ENCODE assay signal across 11 mouse cellular contexts in genomic region chr13:119648891-119649698, GRCm38 (mm10). TPM values are rescaled to one million over a fixed set of nuclear protein-coding genes. Genes with fewer than 3 reads are reported as not detected.
DNase-seq lines count a peak whose midpoint lies in the region; ATAC-seq and TF ChIP-seq lines count a peak whose summit lies in the region.
"Had no signal": no experiment of that assay in that cellular context is flagged by ENCODE, and none has a peak within 500 bp of the region (broad histone marks: within the 10 kb centered on the region; RNA-seq: fewer than 3 reads in every experiment).

No protein-coding gene starts in this region.

- H3K9me3 ChIP-seq in liver, postnatal 0 days (ENCODE audit: low read length) = no peaks in the 10 kb centered on the region
- no peaks in the 10 kb centered on the region for H3K9me3 ChIP-seq in liver, embryonic 11.5 days (ENCODE audit: control insufficient read depth, low read length)
- H3K9me3 ChIP-seq: liver, embryonic 13.5 days had no signal

- TF ChIP-seq EP300 in liver, postnatal 0 days (IDR thresholded peaks at IDR 0.05; ENCODE audit: low read depth) = no peak

- WGBS in liver, postnatal 0 days (ENCODE audit: insufficient replicate concordance) = 55% methylated on average over 15 of the region's 15 CpGs
- 63% methylated on average over 15 of the region's 15 CpGs for WGBS in liver, embryonic 11.5 days

- H3K27me3 ChIP-seq in liver, postnatal 0 days (ENCODE audit: insufficient read depth, low read length) = no peaks in the 10 kb centered on the region
- H3K27me3 ChIP-seq in liver, embryonic 11.5 days (replicated peaks; ENCODE audit: control insufficient read depth, insufficient read depth, low read length) = no peaks in the 10 kb centered on the region
- H3K27me3 ChIP-seq: liver, embryonic 13.5 days had no signal

- no peak for TF ChIP-seq CTCF in liver, postnatal 0 days (IDR thresholded peaks at IDR 0.05; ENCODE audit: low read depth)
- no peak for TF ChIP-seq CTCF in gastrocnemius, adult 2 months (IDR thresholded peaks at IDR 0.05)

- DNase-seq in cerebellum, postnatal 25 days = no peak
- DNase-seq in liver, postnatal 0 days = no peak
- DNase-seq in liver, embryonic 11.5 days (ENCODE audit: low spot score) = no peak
- DNase-seq in layer of hippocampus, adult 9-11 months = peak; percentile 73
- peak; percentile 50 to 70 for DNase-seq in right cerebral cortex, postnatal 10 days (ENCODE audit: low spot score in 2 of 2)
- no peak for DNase-seq in ovary, postnatal 14 days (ENCODE audit: low spot score)
- no peak for DNase-seq in gastrocnemius, adult 2 months
- DNase-seq: cerebellum, adult 9-11 months; liver, embryonic 13.5 days had no signal

- H3K9ac ChIP-seq in liver, postnatal 0 days (replicated peaks) = no peak overlapping the region
- H3K9ac ChIP-seq in liver, embryonic 11.5 days (ENCODE audit: low read depth, low read length) = no peak overlapping the region
- H3K9ac ChIP-seq: liver, embryonic 13.5 days had no signal

- H3K36me3 ChIP-seq in liver, postnatal 0 days (replicated peaks; ENCODE audit: insufficient read depth, low read length) = no peaks in the 10 kb centered on the region
- H3K36me3 ChIP-seq in liver, embryonic 11.5 days (ENCODE audit: control insufficient read depth, insufficient read depth, low read length) = no peaks in the 10 kb centered on the region
- H3K36me3 ChIP-seq: liver, embryonic 13.5 days had no signal

- ATAC-seq in cerebellum, adult (ENCODE audit: insufficient number of reproducible peaks, low FRiP score, low TSS enrichment) = 0 out of 2 replicates have a peak, but pooled peaks have one; percentile 20
- peak; percentile 50 for ATAC-seq in liver, postnatal 0 days
- no peak for ATAC-seq in liver, embryonic 11.5 days (replicated peaks; ENCODE audit: low FRiP score)

- no peak overlapping the region for H3K4me2 ChIP-seq in liver, postnatal 0 days (ENCODE audit: low read depth, low read length)
- H3K4me2 ChIP-seq in liver, embryonic 11.5 days = no peak overlapping the region
- H3K4me2 ChIP-seq: liver, embryonic 13.5 days had no signal

- no peak overlapping the region for H3K27ac ChIP-seq in liver, postnatal 0 days (ENCODE audit: low read depth)
- H3K27ac ChIP-seq in liver, embryonic 11.5 days (ENCODE audit: low read depth, low read length) = no peak overlapping the region
- H3K27ac ChIP-seq in gastrocnemius, adult 2 months = no peak overlapping the region
- H3K27ac ChIP-seq: liver, embryonic 13.5 days had no signal

- intact Hi-C loops in gastrocnemius, adult 2 months (cut with DNase I) = no loop called here

- H3K4me1 ChIP-seq in liver, postnatal 0 days (ENCODE audit: insufficient read depth) = no peaks in the 10 kb centered on the region
- H3K4me1 ChIP-seq in liver, embryonic 11.5 days (replicated peaks; ENCODE audit: control insufficient read depth, insufficient read depth, low read length) = no peaks in the 10 kb centered on the region
- H3K4me1 ChIP-seq: liver, embryonic 13.5 days had no signal

- H3K4me3 ChIP-seq in liver, postnatal 0 days (ENCODE audit: low read depth, low read length) = no peak overlapping the region
- no peak overlapping the region for H3K4me3 ChIP-seq in liver, embryonic 11.5 days (ENCODE audit: low read depth, low read length)
- no peak overlapping the region for H3K4me3 ChIP-seq in gastrocnemius, adult 2 months
- H3K4me3 ChIP-seq: liver, embryonic 13.5 days had no signal

RNA-seq across cellular contexts. Expression of gene Ccl28, which starts 25.5 kb away (rescaled TPM):
- polyA plus RNA-seq in liver, postnatal 0 days (2015; fragmentation: Nextera tagmentation; extraction: Ambion mirVana) = not detected in 2 replicates
- 0.05 TPM in 1 of 2 replicates, not detected in the other for polyA plus RNA-seq in liver, embryonic 11.5 days (2014; fragmentation: Nextera tagmentation; extraction: Ambion mirVana)
- 1 to 10 TPM in 1 of 2 experiments, under 1 TPM in 1; 0.61 to 1.9 TPM for total RNA-seq in gastrocnemius, adult 2 months (2021)
- polyA plus RNA-seq: liver, embryonic 13.5 days; spleen, adult 2 months had no signal

RNA-seq across cellular contexts. Expression of gene Hmgcs1, which starts 41.1 kb away (rescaled TPM):
- 81.2 and 94.7 TPM in 2 replicates for polyA plus RNA-seq in liver, postnatal 0 days (2015; fragmentation: Nextera tagmentation; extraction: Ambion mirVana)
- polyA plus RNA-seq in liver, embryonic 11.5 days (2014; fragmentation: Nextera tagmentation; extraction: Ambion mirVana) = 119 and 136 TPM in 2 replicates
- 10 to 100 TPM; 23.6 to 31.9 TPM for total RNA-seq in gastrocnemius, adult 2 months (2021)

Comparison
In these comparisons a context has a peak if more than half of its experiments do, and no peak if none do; other contexts are left out.
1. DNase-seq: peak in layer of hippocampus, adult 9-11 months (single experiment) and right cerebral cortex, postnatal 10 days (2 of 2); none in cerebellum, postnatal 25 days (0 of 2), liver, postnatal 0 days (single experiment), liver, embryonic 11.5 days (single experiment), ovary, postnatal 14 days (single experiment) and gastrocnemius, adult 2 months (single experiment).